Mouse (Mus musculus) limb, embryonic 14.5 days (tissue): ENCODE measurements around the gene Ephb1. TPM values are rescaled to one million over a fixed set of nuclear protein-coding genes. Genes with fewer than 3 reads are reported as not detected.

Source experiments
- ATAC-seq: fragments of 200-750 bp; cut with Nextera tagmentation; 2 replicates; pipeline ENCODE4 v1.8.0; 2017; ENCODE audit warnings: low read depth, moderate number of reproducible peaks, moderate TSS enrichment; ENCODE audit not compliant: low FRiP score
- DNase-seq: peaks from one replicate; pipeline ENCODE4 v3.0.0-alpha.2; 2015; ENCODE audit warnings: low spot score
- H3K27ac ChIP-seq: fragments of 300-500 bp; sonication (generic); replicated peaks from 2 replicates; pipeline ENCODE4 v1.5.1; 2014; ENCODE audit warnings: low read depth, mild to moderate bottlenecking, low read length, moderate library complexity, mixed read lengths
- H3K27me3 ChIP-seq: fragments of 300-500 bp; sonication (generic); 2 replicates; pipeline ENCODE4 v1.6.1; 2014; ENCODE audit warnings: low read length, mixed read lengths; ENCODE audit not compliant: control insufficient read depth, insufficient read depth
- H3K36me3 ChIP-seq: fragments of 300-500 bp; sonication (generic); 2 replicates; pipeline ENCODE4 v1.6.1; 2014; ENCODE audit warnings: mild to moderate bottlenecking, low read length, moderate library complexity, mixed read lengths; ENCODE audit not compliant: control insufficient read depth, insufficient read depth
- H3K4me1 ChIP-seq: fragments of 300-500 bp; sonication (generic); 2 replicates; pipeline ENCODE4 v1.6.1; 2014; ENCODE audit warnings: antibody characterized with exemption, low read length, mixed read lengths; ENCODE audit not compliant: control insufficient read depth, insufficient read depth
- H3K4me2 ChIP-seq: fragments of 300-500 bp; sonication (generic); replicated peaks from 2 replicates; pipeline ENCODE4 v1.6.1; 2014; ENCODE audit warnings: low read depth, mild to moderate bottlenecking, low read length, moderate library complexity; ENCODE audit not compliant: severe bottlenecking
- H3K4me3 ChIP-seq: fragments of 300-500 bp; sonication (generic); replicated peaks from 2 replicates; pipeline ENCODE4 v1.5.1; 2014; ENCODE audit warnings: low read length
- H3K9ac ChIP-seq: fragments of 300-500 bp; sonication (generic); 2 replicates; pipeline ENCODE4 v1.6.1; 2014; ENCODE audit warnings: mild to moderate bottlenecking, low read depth, low read length, moderate library complexity; ENCODE audit not compliant: severe bottlenecking
- H3K9me3 ChIP-seq: fragments of 300-500 bp; sonication (generic); 2 replicates; pipeline ENCODE4 v1.6.1; 2016; ENCODE audit warnings: low read length; ENCODE audit not compliant: control insufficient read depth
- POLR2A ChIP-seq: fragments of 200-500 bp; IDR thresholded peaks from 2 replicates; pipeline ENCODE4 v1.8.0; 2012; ENCODE audit warnings: inconsistent platforms, mild to moderate bottlenecking, moderate library complexity, borderline replicate concordance; ENCODE audit not compliant: insufficient read depth, insufficient read length; ENCODE audit errors: extremely low read depth
- WGBS: fragments of 180-500 bp; shearing (Covaris S2); extraction: QIAGEN DNeasy Blood & Tissue Kit; methylation state at CpG from one replicate; pipeline ENCODE4 v1.1.7; 2014; 5-methylcytosine and 5-hydroxymethylcytosine counted together
- polyA plus RNA-seq, 2 experiments: library from polyadenylated mRNA; depleted of rRNA in 1 of 2; stranded (reverse) in 1 of 2; unstranded in 1 of 2; fragments of >200 nt; fragmentation: Nextera tagmentation in 1 of 2; extraction: Ambion mirVana in 1 of 2; gene quantifications; 2 replicates each; pipeline versions ENCODE4 v1.2.1 to v1.2.3; 2012 to 2014

The Ephb1 gene
- polyA plus RNA-seq, 2 experiments = 4.1 TPM

DNA sequence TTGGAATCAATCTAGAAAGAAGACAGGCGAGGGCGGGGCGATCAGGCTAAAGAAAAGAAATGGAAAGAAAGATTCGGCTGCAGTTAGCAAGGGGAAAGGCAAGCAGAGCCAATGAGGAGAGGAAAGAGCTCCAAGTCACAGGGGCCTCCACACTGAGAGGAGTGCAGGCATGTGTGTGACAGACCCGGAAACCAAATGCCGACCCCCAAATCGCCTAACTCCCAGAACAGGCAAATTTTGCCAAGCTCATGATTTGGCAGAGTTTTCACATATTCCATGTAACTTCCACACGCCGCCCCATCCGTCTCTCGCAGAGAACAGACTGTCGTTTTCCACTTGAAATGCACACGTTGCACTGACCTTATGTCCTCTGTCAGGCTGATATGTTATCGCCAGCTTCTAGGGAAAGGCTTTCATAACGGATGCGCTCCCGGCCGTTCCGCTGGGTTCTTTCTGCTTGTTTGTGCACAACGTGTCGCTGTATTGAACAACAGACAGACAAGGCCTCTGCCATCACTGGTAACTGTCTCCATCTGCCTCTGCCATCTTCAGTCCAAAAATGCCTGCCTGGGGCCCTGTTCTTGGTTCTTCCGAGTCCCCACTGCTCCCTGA is 170.7 kb downstream of the Ephb1 start:
- Histone ChIP-seq H3K9me3 (no peaks in the 10 kb centered on the region), H3K9ac (no peak overlapping the region), H3K27me3 (no peaks in the 10 kb centered on the region), H3K4me1 (no peaks in the 10 kb centered on the region; the same call in 1 of the 2 replicates), H3K4me2 (no peak overlapping the region), H3K4me3 (no peak overlapping the region), H3K27ac (no peak overlapping the region), H3K36me3 (no peaks in the 10 kb centered on the region)
- no peak for TF ChIP-seq POLR2A
- DNase-seq = no peak
- ATAC-seq = no peak
- WGBS = 81% methylated on average over 22 of the region's 22 CpGs

DNA sequence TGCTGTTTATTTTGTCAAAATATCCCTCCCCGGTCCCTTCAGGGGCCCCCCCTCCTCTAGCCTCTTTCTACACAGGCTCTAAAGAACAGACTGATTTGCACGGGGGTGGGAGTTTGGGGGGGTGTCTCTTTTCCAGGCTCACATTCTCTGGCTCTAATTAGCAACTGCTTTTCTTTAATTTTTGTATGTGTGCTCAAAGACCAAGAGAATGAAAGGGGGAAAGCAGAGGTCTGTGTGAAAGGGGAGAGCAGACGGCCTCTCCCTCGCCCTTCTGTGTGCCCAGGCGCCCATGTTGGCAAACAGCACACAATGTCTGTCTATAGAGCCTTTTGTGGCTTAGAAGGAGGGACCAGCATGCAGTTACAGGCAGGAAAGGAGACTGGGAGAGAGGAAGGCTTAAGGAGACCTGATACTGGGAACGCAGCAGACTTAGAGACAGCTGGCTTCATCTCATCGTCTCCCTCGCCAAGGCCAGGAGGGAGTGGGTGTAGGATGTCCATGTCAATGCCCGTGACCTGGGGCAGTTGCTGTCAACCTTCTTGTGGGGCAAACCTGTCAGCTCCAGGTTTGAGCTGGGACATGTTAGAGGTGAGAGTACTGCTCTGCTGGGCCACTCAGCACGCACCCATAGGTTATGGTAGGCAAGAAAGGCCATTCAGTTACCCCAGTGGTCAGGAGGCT is 172.5 kb downstream of the Ephb1 start:
- no peaks in the 10 kb centered on the region for H3K36me3 ChIP-seq
- DNase-seq (no peak), ATAC-seq (no peak)
- H3K9me3 ChIP-seq = no peaks in the 10 kb centered on the region
- no peaks in the 10 kb centered on the region; the same call in 1 of the 2 replicates for H3K4me1 ChIP-seq
- H3K27me3 ChIP-seq = no peaks in the 10 kb centered on the region
- no peak overlapping the region for H3K9ac ChIP-seq
- H3K4me3 ChIP-seq = no peak overlapping the region
- H3K27ac ChIP-seq = no peak overlapping the region
- 76% methylated on average over 10 of the region's 10 CpGs for WGBS
- H3K4me2 ChIP-seq = no peak overlapping the region
- no peak for TF ChIP-seq POLR2A

DNA sequence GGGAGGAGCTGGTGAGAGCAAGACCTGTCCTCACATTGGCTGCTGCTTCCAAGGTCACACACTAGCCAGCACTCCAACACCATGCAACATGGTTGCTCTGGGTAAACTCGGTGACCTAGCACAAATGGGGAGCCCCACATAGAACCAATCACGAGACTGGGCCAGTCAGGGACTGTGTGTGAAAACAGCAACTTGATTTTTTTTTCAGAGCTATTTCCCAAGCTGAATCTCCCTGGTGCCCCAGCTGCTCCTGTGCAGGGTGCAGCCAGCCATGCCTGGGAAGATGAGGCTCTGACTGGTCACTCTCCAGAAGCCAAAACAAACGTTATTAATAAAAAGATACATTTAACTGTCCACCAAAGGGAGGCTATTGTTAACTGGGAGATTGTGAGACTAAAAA is 173.2 kb downstream of the Ephb1 start:
- no peak overlapping the region for H3K4me3 ChIP-seq
- no peak for DNase-seq
- no peak overlapping the region for H3K4me2 ChIP-seq
- H3K36me3 ChIP-seq = no peaks in the 10 kb centered on the region
- no peak for ATAC-seq
- no peaks in the 10 kb centered on the region; the same call in 1 of the 2 replicates for H3K4me1 ChIP-seq
- H3K9ac ChIP-seq = no peak overlapping the region
- H3K9me3 ChIP-seq = no peaks in the 10 kb centered on the region
- no peaks in the 10 kb centered on the region for H3K27me3 ChIP-seq
- H3K27ac ChIP-seq = no peak overlapping the region
- WGBS = 56% methylated on average over 3 of the region's 3 CpGs
- no peak for TF ChIP-seq POLR2A

DNA sequence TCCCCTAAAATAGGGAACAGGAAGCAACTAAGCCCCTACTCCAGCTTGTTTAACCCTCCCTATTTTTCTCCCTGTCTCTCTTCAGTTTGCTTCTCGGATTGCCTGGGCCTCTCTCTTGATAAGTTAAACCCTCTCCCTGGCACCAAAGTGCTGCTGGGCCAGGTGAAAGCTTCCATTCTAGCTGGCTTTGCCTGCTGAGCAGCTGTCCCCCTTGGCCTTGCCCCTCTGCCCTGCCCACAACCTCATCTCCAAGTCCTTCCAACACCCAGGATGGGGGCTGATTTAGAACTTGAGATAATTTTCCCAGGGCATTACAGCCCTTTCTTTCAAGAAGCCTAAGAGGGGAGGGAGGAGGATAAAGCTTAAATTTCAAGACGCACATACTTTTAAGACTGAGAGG is 174.0 kb downstream of the Ephb1 start:
- H3K4me1 ChIP-seq = no peaks in the 10 kb centered on the region; the same call in 1 of the 2 replicates
- H3K9ac ChIP-seq = no peak overlapping the region
- no peak overlapping the region for H3K4me3 ChIP-seq
- ATAC-seq = no peak
- WGBS = 51% methylated on average over 2 of the region's 2 CpGs
- no peak for TF ChIP-seq POLR2A
- no peak overlapping the region for H3K27ac ChIP-seq
- H3K9me3 ChIP-seq = no peaks in the 10 kb centered on the region
- H3K27me3 ChIP-seq = no peaks in the 10 kb centered on the region
- no peak for DNase-seq
- no peaks in the 10 kb centered on the region for H3K36me3 ChIP-seq
- H3K4me2 ChIP-seq = no peak overlapping the region

DNA sequence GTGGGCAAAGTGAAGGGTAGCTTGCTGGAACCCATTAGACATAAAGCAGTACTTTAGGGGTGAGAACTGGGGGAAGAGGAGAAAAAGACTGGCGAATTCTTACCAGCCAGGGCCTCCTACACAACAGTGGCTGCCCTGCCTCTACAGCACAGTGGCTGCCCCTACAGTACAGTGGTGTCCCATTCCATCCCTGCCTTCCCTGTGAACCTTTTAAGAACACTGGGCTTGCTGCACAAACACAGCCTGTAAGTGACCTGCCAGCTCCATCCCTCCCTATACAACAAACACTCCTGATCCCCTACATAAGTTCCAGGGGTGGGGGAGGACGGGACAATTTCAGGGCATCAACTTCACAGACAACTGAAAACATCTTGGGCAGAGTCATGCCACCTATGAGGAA is 174.4 kb downstream of the Ephb1 start:
- Histone ChIP-seq H3K9ac (no peak overlapping the region), H3K4me1 (no peaks in the 10 kb centered on the region; the same call in 1 of the 2 replicates), H3K4me3 (no peak overlapping the region), H3K9me3 (no peaks in the 10 kb centered on the region), H3K4me2 (no peak overlapping the region), H3K36me3 (no peaks in the 10 kb centered on the region), H3K27me3 (no peaks in the 10 kb centered on the region), H3K27ac (no peak overlapping the region)
- WGBS = 53% methylated on average over 2 of the region's 2 CpGs
- DNase-seq (no peak), ATAC-seq (no peak)
- TF ChIP-seq POLR2A = no peak
